Mouse (Mus musculus): ENCODE results near the gene Cfap298. TPM values are rescaled to one million over a fixed set of nuclear protein-coding genes. Genes with fewer than 3 reads are reported as not detected.

Gene Cfap298
- polyA plus RNA-seq, 1 experiment from 2014 or later: 55.0 TPM

- 91% methylated on average over 3 of the region's 3 CpGs for WGBS
- H3K4me2 ChIP-seq (replicated peaks): no peak overlapping the region
- H3K36me3 ChIP-seq: no peaks in the 10 kb centered on the region
- no peaks in the 10 kb centered on the region for H3K27me3 ChIP-seq
- no peak overlapping the region for H3K27ac ChIP-seq (replicated peaks)
- H3K9me3 ChIP-seq: no peaks in the 10 kb centered on the region
- no peak overlapping the region for H3K4me3 ChIP-seq
- no peak overlapping the region for H3K9ac ChIP-seq (replicated peaks)
- H3K4me1 ChIP-seq: peaks cover 12% of the 10 kb centered on the region
- ATAC-seq (replicated peaks): no peak
Observed at GRCm38 (mm10) chr16:90878135-90878860, 56.6 kb downstream of the Cfap298 start.

Small RNA genes lying within 50 kb of the gene (microRNA-seq; reads per million reads assigned to microRNA genes)
- gene Gm22933: not detected

Other genes starting within 250 kb of the Cfap298 start
- gene Mis18a, start 207.7 kb downstream of the Cfap298 start, polyA plus RNA-seq (2015; fragmentation: Nextera tagmentation; extraction: Ambion mirVana): 50.4 and 50.8 TPM in 2 replicates
- not detected in 2 replicates for gene Mrap, start 196.9 kb downstream of the Cfap298 start, polyA plus RNA-seq (2015; fragmentation: Nextera tagmentation; extraction: Ambion mirVana)
- 10.0 and 11.8 TPM in 2 replicates for gene Urb1, start 124.7 kb downstream of the Cfap298 start, polyA plus RNA-seq (2015; fragmentation: Nextera tagmentation; extraction: Ambion mirVana)
- 6.4 and 6.5 TPM in 2 replicates for gene Eva1c, start 108.4 kb downstream of the Cfap298 start, polyA plus RNA-seq (2015; fragmentation: Nextera tagmentation; extraction: Ambion mirVana)
- gene Synj1, start 76.2 kb upstream of the Cfap298 start, polyA plus RNA-seq (2015; fragmentation: Nextera tagmentation; extraction: Ambion mirVana): 33.7 and 36.0 TPM in 2 replicates
- 79.5 and 86.3 TPM in 2 replicates for gene Paxbp1, start 109.4 kb upstream of the Cfap298 start, polyA plus RNA-seq (2015; fragmentation: Nextera tagmentation; extraction: Ambion mirVana)
- gene 4932438H23Rik, start 160.0 kb upstream of the Cfap298 start, polyA plus RNA-seq (2015; fragmentation: Nextera tagmentation; extraction: Ambion mirVana): 0.60 and 0.89 TPM in 2 replicates